Mouse (Mus musculus): ENCODE results near the gene Rab30.

DNA sequence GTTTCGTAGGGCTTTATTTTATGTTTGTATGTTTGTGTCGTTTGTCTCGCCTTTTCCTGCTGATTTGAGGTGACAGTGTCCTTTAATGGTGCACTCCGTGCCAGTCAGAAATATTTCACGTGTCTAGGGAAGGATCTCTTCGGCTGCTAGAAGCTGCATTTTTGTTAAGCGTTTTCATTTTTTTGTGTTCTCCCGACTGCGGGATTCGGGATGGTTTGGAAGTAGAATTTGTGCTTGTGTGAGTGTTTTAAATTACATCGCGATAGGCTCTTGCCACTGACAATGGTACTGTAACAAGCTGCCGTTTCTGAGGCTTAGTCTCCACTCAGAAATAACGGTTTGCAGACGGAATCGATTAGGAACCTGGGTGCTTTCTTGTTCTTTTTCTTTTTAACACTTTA is 938 bp downstream of the Rab30 start:
- TF ChIP-seq CTCF (IDR thresholded peaks at IDR 0.05), result no peak
- no peak for TF ChIP-seq EP300 (IDR thresholded peaks at IDR 0.05)

All from lung, postnatal 0 days (tissue).